Mouse (Mus musculus): Measurements from ENCODE around the gene Dido1.

The Dido1 gene

DNA sequence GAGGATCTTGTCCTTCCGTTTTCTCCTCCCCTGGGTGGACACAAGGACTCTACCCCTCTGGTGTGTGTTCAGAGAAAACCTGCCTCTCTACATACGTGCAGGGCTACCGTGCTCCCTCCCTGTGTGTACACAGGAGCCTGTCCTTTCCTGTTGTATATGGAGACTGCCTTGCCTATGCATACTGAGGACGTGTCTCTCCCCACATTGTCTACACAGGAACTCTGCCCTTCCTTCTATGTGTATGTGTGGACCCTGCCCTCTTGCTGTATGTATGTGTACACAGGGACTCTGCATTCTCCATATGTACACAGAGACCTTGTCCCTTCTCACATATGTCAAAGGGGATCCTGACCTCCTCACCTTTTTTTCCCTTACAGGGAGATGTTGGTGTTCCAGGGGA lies 99.5 kb downstream of the Dido1 start:
- H3K9me3 ChIP-seq (ENCODE audit: low read length) = no peaks in the 10 kb centered on the region
- TF ChIP-seq CTCF (conservative IDR thresholded peaks at IDR 0.05; ENCODE audit: low read length) (no peak), NANOG (IDR thresholded peaks at IDR 0.05; ENCODE audit: borderline replicate concordance, low read length) (no peak), POU5F1 (IDR thresholded peaks at IDR 0.05; ENCODE audit: borderline replicate concordance, low read length) (no peak)
- no peaks in the 10 kb centered on the region for H3K36me3 ChIP-seq (ENCODE audit: insufficient read depth, low read length)
- no peak overlapping the region for H3K4me3 ChIP-seq (replicated peaks; ENCODE audit: low read length)
- peaks cover 54% of the 10 kb centered on the region for H3K27me3 ChIP-seq (ENCODE audit: insufficient read depth, low read length)
- peaks cover 7% of the 10 kb centered on the region for H3K4me1 ChIP-seq (replicated peaks; ENCODE audit: low read depth, low read length)
